Mouse (Mus musculus) embryonic facial prominence, embryonic 15.5 days (tissue): ENCODE data around the gene Cd44. TPM values are rescaled to one million over a fixed set of nuclear protein-coding genes. Genes with fewer than 3 reads are reported as not detected.

Experiments used
- ATAC-seq: fragments of 200-750 bp; cut with Nextera tagmentation; 2 replicates; pipeline ENCODE4 v1.8.0; 2017; ENCODE audit warnings: low read depth, moderate TSS enrichment; ENCODE audit not compliant: insufficient number of reproducible peaks, low FRiP score, low TSS enrichment
- H3K27ac ChIP-seq: fragments of 300-500 bp; sonication (generic); replicated peaks from 2 replicates; pipeline ENCODE4 v1.5.1; 2015; ENCODE audit warnings: mild to moderate bottlenecking, inconsistent platforms
- H3K27me3 ChIP-seq: fragments of 300-500 bp; sonication (generic); 2 replicates; pipeline ENCODE4 v1.6.1; 2015; ENCODE audit warnings: inconsistent platforms
- H3K36me3 ChIP-seq: fragments of 300-500 bp; sonication (generic); 2 replicates; pipeline ENCODE4 v1.6.1; 2015; ENCODE audit warnings: mild to moderate bottlenecking, inconsistent platforms
- H3K4me1 ChIP-seq: fragments of 300-500 bp; sonication (generic); 2 replicates; pipeline ENCODE4 v1.6.1; 2015; ENCODE audit warnings: inconsistent platforms
- H3K4me2 ChIP-seq: fragments of 300-500 bp; sonication (generic); replicated peaks from 2 replicates; pipeline ENCODE4 v1.6.1; 2015; ENCODE audit warnings: mild to moderate bottlenecking, inconsistent platforms
- H3K4me3 ChIP-seq: fragments of 300-500 bp; sonication (generic); replicated peaks from 2 replicates; pipeline ENCODE4 v1.5.1; 2015; ENCODE audit warnings: mild to moderate bottlenecking, inconsistent platforms
- H3K9ac ChIP-seq: fragments of 300-500 bp; sonication (generic); 2 replicates; pipeline ENCODE4 v1.6.1; 2015; ENCODE audit warnings: inconsistent platforms
- H3K9me3 ChIP-seq: fragments of 300-500 bp; sonication (generic); replicated peaks from 2 replicates; pipeline ENCODE4 v1.6.1; 2016; ENCODE audit warnings: inconsistent platforms
- WGBS: fragments of 180-500 bp; shearing (Covaris S2); methylation state at CpG from one replicate; pipeline ENCODE4 v1.1.7; 2015; 5-methylcytosine and 5-hydroxymethylcytosine counted together
- polyA plus RNA-seq: library from polyadenylated mRNA; unstranded; fragments of >200 nt; fragmentation: Nextera tagmentation; extraction: Ambion mirVana; gene quantifications from 2 replicates; pipeline ENCODE4 v1.2.1, GENCODE M21; 2015

The Cd44 gene
- polyA plus RNA-seq, 1 experiment from 2014 or later, result 56.9 TPM

- Histone ChIP-seq H3K9me3 (no peaks in the 10 kb centered on the region), H3K27me3 (no peaks in the 10 kb centered on the region), H3K4me2 (no peak overlapping the region), H3K4me3 (no peak overlapping the region), H3K4me1 (peaks cover 11% of the 10 kb centered on the region), H3K36me3 (0 out of 2 replicates have a peak, but pooled peaks cover 5% of the 10 kb centered on the region), H3K9ac (no peak overlapping the region), H3K27ac (no peak overlapping the region)
- ATAC-seq, result no peak
- WGBS, result 90% methylated on average over 2 of the region's 2 CpGs
These were observed 33.0 kb downstream of the Cd44 start for GRCm38 (mm10) chr2:102868444-102868843.

DNA sequence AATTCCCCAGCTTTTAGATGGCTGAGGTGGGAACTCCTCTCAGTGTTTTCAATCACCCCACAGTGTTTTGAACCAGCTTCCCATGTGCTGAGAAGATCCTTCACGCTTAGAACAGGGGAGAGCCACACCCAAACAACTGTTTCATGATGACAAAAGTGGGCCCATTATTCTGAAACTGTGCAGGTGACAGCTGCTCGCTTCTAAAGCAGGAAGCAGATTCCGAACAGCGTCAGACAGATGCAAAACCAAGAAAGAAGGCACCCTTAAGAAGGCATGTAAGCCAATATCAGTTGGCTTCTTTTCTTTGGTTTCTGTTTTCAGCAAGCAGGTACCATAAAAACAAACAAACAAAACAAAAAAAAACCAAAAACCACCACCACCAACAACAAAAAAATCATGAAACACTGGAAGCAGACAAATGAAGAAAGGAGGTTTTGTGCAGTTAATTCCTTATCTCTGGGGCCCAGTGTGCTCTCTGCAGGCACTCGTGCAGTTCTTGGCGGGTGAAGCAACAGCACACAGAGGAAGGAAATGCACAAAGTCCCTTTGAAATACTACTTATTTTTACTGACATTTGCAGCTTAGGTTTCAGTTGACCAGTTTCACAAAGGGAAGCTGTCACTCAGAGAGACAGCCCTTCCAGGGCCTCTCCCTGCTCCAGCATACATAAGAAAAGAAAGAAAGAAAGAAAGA, 33.9 kb downstream of the Cd44 start:
- Histone ChIP-seq H3K4me1 (peaks cover 6% of the 10 kb centered on the region), H3K36me3 (0 out of 2 replicates have a peak, but pooled peaks cover 5% of the 10 kb centered on the region), H3K4me3 (no peak overlapping the region), H3K27me3 (no peaks in the 10 kb centered on the region), H3K9ac (no peak overlapping the region), H3K4me2 (no peak overlapping the region), H3K27ac (no peak overlapping the region), H3K9me3 (no peaks in the 10 kb centered on the region)
- ATAC-seq, result no peak
- 45% methylated on average over 6 of the region's 6 CpGs for WGBS

GRCm38 (mm10) chr2:102866594-102866993, 34.9 kb downstream of the Cd44 start:
- Histone ChIP-seq H3K4me3 (no peak overlapping the region), H3K4me1 (peaks cover 6% of the 10 kb centered on the region; the same call in 1 of the 2 replicates), H3K27me3 (no peaks in the 10 kb centered on the region), H3K9ac (no peak overlapping the region), H3K4me2 (no peak overlapping the region), H3K27ac (no peak overlapping the region; the same call in 1 of the 2 replicates), H3K36me3 (0 out of 2 replicates have a peak, but pooled peaks cover 5% of the 10 kb centered on the region), H3K9me3 (no peaks in the 10 kb centered on the region)
- ATAC-seq, result no peak
- 18% methylated on average over 1 of the region's 1 CpGs for WGBS

DNA sequence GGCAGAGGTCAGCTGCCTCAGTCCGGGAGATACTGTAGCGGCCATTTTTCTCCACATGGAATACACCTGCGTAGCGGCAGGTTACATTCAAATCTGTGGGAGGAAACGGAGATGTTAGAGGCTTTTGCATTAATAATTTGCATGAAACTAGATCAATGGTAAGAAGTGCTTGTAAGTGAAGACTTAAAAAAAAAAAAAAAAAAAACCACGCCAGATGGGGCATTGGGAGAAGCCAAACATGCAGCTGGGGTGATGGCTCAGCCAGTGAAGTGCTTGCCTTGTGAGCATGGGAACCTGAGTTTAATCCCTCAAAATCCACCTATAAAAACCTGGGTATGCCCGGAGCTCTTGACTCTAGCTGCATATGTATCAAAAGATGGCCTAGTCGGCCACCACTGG, 36.1 kb downstream of the Cd44 start:
- Histone ChIP-seq H3K27me3 (no peaks in the 10 kb centered on the region), H3K9me3 (no peaks in the 10 kb centered on the region), H3K4me3 (no peak overlapping the region), H3K9ac (no peak overlapping the region), H3K36me3 (0 out of 2 replicates have a peak, but pooled peaks cover 10% of the 10 kb centered on the region), H3K4me1 (peaks cover 6% of the 10 kb centered on the region; the same call in 1 of the 2 replicates), H3K27ac (no peak overlapping the region), H3K4me2 (no peak overlapping the region)
- no peak for ATAC-seq
- 84% methylated on average over 8 of the region's 8 CpGs for WGBS

DNA sequence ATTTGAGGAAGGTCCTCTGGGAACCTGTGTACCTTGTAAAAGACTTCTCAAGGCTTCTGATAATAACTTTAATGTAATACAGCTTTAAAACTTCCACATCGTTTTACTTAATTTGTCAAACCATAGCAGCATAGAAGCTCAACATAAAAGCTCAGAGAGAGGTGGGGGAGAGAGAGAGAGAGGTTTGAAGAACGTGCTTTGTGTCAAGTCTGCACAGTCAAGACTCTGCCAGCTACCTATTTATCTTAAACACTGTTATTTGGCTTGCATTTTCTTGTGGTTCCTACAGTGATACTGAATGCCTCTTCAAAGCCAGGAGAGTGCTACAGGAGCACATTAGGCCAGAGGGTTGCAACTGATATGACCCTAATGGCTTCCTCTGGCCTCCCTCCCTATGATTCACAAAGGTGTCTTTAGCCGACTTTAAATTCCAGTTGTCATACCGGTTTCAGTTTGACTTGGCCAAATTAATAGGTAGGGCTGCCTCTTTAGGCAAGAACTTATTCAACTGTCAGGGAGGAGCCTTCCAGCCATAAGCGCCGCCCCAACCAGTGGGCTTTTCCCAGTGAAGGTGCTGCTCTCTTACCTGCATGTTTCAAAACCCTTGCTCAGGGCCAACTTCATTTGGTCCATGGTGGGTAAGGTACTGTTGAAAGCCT, 36.6 kb downstream of the Cd44 start:
- Histone ChIP-seq H3K36me3 (peaks cover 14% of the 10 kb centered on the region; the same call in 1 of the 2 replicates), H3K27ac (no peak overlapping the region; the same call in 1 of the 2 replicates), H3K9me3 (no peaks in the 10 kb centered on the region), H3K9ac (no peak overlapping the region), H3K27me3 (no peaks in the 10 kb centered on the region), H3K4me2 (no peak overlapping the region), H3K4me1 (peaks cover 6% of the 10 kb centered on the region; the same call in 1 of the 2 replicates), H3K4me3 (no peak overlapping the region)
- ATAC-seq, result no peak
- WGBS, result 58% methylated on average over 6 of the region's 6 CpGs

DNA sequence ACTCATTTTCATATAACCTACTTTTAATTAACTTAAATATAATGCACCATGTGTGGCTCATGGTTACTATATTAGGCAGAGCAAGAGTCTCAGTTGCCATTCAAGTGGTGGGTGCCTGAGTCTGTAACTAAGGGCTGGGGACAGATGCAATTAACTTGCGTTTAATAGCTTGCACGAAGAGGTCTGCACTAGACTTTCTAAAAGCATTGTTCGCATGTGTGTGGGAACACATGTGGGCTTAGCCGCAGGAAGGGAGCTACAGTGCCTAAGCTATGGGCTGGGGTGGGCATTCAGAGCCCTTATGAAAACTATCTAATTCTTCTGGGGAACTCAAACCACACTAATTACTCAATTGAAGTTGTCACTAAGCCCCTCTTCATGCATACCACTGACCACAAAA, 37.4 kb downstream of the Cd44 start:
- Histone ChIP-seq H3K4me1 (peaks cover 6% of the 10 kb centered on the region; the same call in 1 of the 2 replicates), H3K27me3 (no peaks in the 10 kb centered on the region), H3K9me3 (no peaks in the 10 kb centered on the region), H3K36me3 (peaks cover 16% of the 10 kb centered on the region; the same call in 1 of the 2 replicates), H3K4me3 (no peak overlapping the region), H3K4me2 (no peak overlapping the region), H3K9ac (no peak overlapping the region), H3K27ac (no peak overlapping the region)
- no peak for ATAC-seq
- 58% methylated on average over 4 of the region's 4 CpGs for WGBS

DNA sequence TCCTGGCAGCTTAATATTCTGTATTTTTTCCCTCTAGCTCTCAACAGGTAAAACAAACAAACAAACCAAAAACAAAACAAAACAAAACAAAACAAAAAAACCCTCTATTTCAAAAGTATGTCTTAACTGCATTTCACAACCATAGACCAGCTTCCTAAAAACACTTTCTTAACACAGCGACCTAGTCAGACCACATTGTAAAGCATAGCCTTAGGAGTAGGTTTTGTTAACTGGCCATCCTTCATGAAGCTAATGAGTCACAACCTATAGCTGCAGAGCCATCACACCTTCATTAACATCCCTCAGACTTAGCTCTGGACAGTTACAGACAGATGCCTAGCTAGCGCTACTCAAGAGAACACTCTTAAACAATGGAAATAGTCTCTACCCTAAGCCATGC, 37.9 kb downstream of the Cd44 start:
- Histone ChIP-seq H3K4me1 (peaks cover 6% of the 10 kb centered on the region; the same call in 1 of the 2 replicates), H3K27ac (no peak overlapping the region), H3K36me3 (peaks cover 16% of the 10 kb centered on the region; the same call in 1 of the 2 replicates), H3K9ac (no peak overlapping the region), H3K4me2 (no peak overlapping the region), H3K4me3 (no peak overlapping the region), H3K9me3 (no peaks in the 10 kb centered on the region), H3K27me3 (no peaks in the 10 kb centered on the region)
- 88% methylated on average over 2 of the region's 2 CpGs for WGBS
- ATAC-seq, result no peak

- no peak for ATAC-seq
- Histone ChIP-seq H3K9ac (no peak overlapping the region), H3K4me3 (no peak overlapping the region), H3K4me1 (peaks cover 6% of the 10 kb centered on the region; the same call in 1 of the 2 replicates), H3K27ac (no peak overlapping the region), H3K9me3 (no peaks in the 10 kb centered on the region), H3K36me3 (peaks cover 19% of the 10 kb centered on the region; the same call in 1 of the 2 replicates), H3K4me2 (no peak overlapping the region), H3K27me3 (no peaks in the 10 kb centered on the region)
- 70% methylated on average over 7 of the region's 7 CpGs for WGBS
These were observed 38.8 kb downstream of the Cd44 start for GRCm38 (mm10) chr2:102862706-102863105.

DNA sequence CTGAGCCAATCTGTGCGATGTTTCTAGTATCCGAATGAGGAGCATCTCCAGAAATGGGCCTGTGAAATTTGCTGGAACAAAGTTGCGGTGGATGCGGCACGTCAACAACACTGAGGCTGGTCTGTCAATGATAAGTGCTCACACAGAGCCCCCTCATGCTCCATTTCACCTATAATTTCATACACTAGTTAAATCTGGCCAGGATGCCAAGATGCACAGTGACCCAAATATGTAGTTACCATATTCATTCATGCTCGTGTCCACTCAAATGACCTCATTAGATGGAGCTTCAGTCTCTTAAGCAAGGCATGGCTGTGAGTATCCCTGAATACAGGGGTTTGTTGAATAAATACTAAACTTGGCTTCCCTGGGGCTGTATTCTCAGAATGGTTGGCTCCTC, 43.2 kb downstream of the Cd44 start:
- Histone ChIP-seq H3K27me3 (no peaks in the 10 kb centered on the region), H3K4me3 (no peak overlapping the region), H3K9ac (no peak overlapping the region), H3K9me3 (no peaks in the 10 kb centered on the region), H3K27ac (no peak overlapping the region), H3K4me2 (no peak overlapping the region), H3K36me3 (peaks cover 25% of the 10 kb centered on the region), H3K4me1 (no peaks in the 10 kb centered on the region)
- ATAC-seq, result no peak
- WGBS, result 92% methylated on average over 6 of the region's 6 CpGs

DNA sequence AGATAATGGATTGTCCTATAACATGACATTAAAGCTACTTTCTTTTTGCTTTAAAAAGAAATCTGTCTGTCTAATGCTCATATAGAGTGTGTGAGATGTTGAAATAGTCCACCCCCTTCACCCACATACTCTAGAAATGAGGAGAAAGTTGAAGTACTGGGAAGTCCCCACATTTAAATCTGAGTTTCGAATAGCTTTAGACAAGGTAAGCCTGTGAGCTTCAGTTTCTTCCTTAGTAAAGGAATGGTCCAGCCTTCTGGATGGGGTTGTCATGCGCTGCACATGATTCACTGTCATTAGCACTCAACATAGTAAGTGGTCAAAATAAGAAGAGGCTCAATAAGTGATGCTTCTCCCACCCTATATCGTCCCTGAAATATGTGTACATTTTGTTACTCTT, 48.2 kb downstream of the Cd44 start:
- H3K27me3 ChIP-seq, result no peaks in the 10 kb centered on the region
- 92% methylated on average over 3 of the region's 3 CpGs for WGBS
- no peak overlapping the region for H3K4me2 ChIP-seq
- no peak overlapping the region for H3K4me3 ChIP-seq
- ATAC-seq, result no peak
- peaks cover 23% of the 10 kb centered on the region for H3K36me3 ChIP-seq
- H3K27ac ChIP-seq, result no peak overlapping the region
- H3K9me3 ChIP-seq, result no peaks in the 10 kb centered on the region
- no peak overlapping the region for H3K9ac ChIP-seq
- H3K4me1 ChIP-seq, result no peaks in the 10 kb centered on the region

GRCm38 (mm10) chr2:102851936-102852477, 49.5 kb downstream of the Cd44 start:
- H3K27me3 ChIP-seq, result no peaks in the 10 kb centered on the region
- no peak overlapping the region for H3K9ac ChIP-seq
- H3K4me1 ChIP-seq, result no peaks in the 10 kb centered on the region
- no peak overlapping the region for H3K4me2 ChIP-seq
- no peak overlapping the region for H3K27ac ChIP-seq
- no peak overlapping the region for H3K4me3 ChIP-seq
- peaks cover 22% of the 10 kb centered on the region for H3K36me3 ChIP-seq
- ATAC-seq, result no peak
- 44% methylated on average over 4 of the region's 4 CpGs for WGBS
- no peaks in the 10 kb centered on the region for H3K9me3 ChIP-seq
